Mouse (Mus musculus) T-helper 17 cell (primary cell): ENCODE data around the gene Mybbp1a.

Experiments
- in situ Hi-C, 2 experiments: fragments of 300-600 bp; cut with MboI, MseI; formaldehyde crosslinking; loops; 1 replicate in 1 of 2; 2 replicates in 1 of 2; pipeline ENCODE4 v1.15.1; 2025; ENCODE audit warnings: high pct_unique_total_duplicates in 2 of 2

The Mybbp1a gene

GRCm38 (mm10) chr11:72435694-72436045 is 5.5 kb upstream of the Mybbp1a start:
- in situ Hi-C loops: loop anchor here (5.0 to 25.0 kb wide), 2 partner anchors 83 to 1423 kb away; partner anchors contain the start of genes Derl2 (in 1 of the 2), Dhx33 (in 1 of the 2) and Mis12 (in 1 of the 2)

GRCm38 (mm10) chr11:72436271-72436670 is 4.9 kb upstream of the Mybbp1a start:
- in situ Hi-C loops: loop anchor here (5.0 to 25.0 kb wide), 2 partner anchors 84 to 1424 kb away; partner anchors contain the start of genes Derl2 (in 1 of the 2), Dhx33 (in 1 of the 2) and Mis12 (in 1 of the 2)

GRCm38 (mm10) chr11:72436756-72437650 is 4.2 kb upstream of the Mybbp1a start:
- in situ Hi-C loops: loop anchor here (5.0 to 25.0 kb wide), 2 partner anchors 85 to 1425 kb away; partner anchors contain the start of genes Derl2 (in 1 of the 2), Dhx33 (in 1 of the 2) and Mis12 (in 1 of the 2)

- in situ Hi-C loops: loop anchor here (5.0 to 25.0 kb wide), 2 partner anchors 86 to 1426 kb away; partner anchors contain the start of genes Derl2 (in 1 of the 2), Dhx33 (in 1 of the 2) and Mis12 (in 1 of the 2)
Observed at GRCm38 (mm10) chr11:72438411-72438810, 2.7 kb upstream of the Mybbp1a start.

GRCm38 (mm10) chr11:72440597-72440964 is 574 bp upstream of the Mybbp1a start:
- in situ Hi-C loops: loop anchor here in 1 of 2 experiments (5.0 to 25.0 kb wide), 2 partner anchors 107 to 1428 kb away; partner anchors contain the start of genes Derl2, Dhx33 and Mis12

- in situ Hi-C loops: loop anchor here in 1 of 2 experiments (25.0 kb wide), 1 partner anchor 1434 kb away; the partner anchor contains the start of genes Derl2, Dhx33 and Mis12
Observed at GRCm38 (mm10) chr11:72446311-72447105, 5.4 kb downstream of the Mybbp1a start.

- in situ Hi-C loops: loop anchor here in 1 of 2 experiments (25.0 kb wide), 1 partner anchor 1435 kb away; the partner anchor contains the start of genes Derl2, Dhx33 and Mis12
Observed at GRCm38 (mm10) chr11:72447475-72447874, 6.3 kb downstream of the Mybbp1a start.

GRCm38 (mm10) chr11:72452140-72452665 is 11.0 kb downstream of the Mybbp1a start:
- in situ Hi-C loops: loop anchor here in 1 of 2 experiments (5.0 kb wide), 1 partner anchor 740 kb away; no protein-coding TSS in a partner anchor

- in situ Hi-C loops: loop anchor here in 1 of 2 experiments (5.0 kb wide), 1 partner anchor 739 kb away; no protein-coding TSS in a partner anchor
Observed at GRCm38 (mm10) chr11:72453105-72453953, 12.2 kb downstream of the Mybbp1a start.

- in situ Hi-C loops: no loop called here
Observed at GRCm38 (mm10) chr11:72455694-72456093, 14.5 kb downstream of the Mybbp1a start.

- in situ Hi-C loops: no loop called here
Observed at GRCm38 (mm10) chr11:72457995-72458496, 16.9 kb downstream of the Mybbp1a start.

GRCm38 (mm10) chr11:72458502-72458901 is 17.3 kb downstream of the Mybbp1a start:
- in situ Hi-C loops: no loop called here

GRCm38 (mm10) chr11:72461500-72461981 is 20.4 kb downstream of the Mybbp1a start:
- in situ Hi-C loops: loop anchor here in 1 of 2 experiments (5.0 kb wide), 1 partner anchor 64 kb away; no protein-coding TSS in a partner anchor

- in situ Hi-C loops: loop anchor here in 1 of 2 experiments (5.0 kb wide), 1 partner anchor 68 kb away; no protein-coding TSS in a partner anchor
Observed at GRCm38 (mm10) chr11:72464821-72465220, 23.7 kb downstream of the Mybbp1a start.

GRCm38 (mm10) chr11:72465978-72466693 is 25.0 kb downstream of the Mybbp1a start:
- in situ Hi-C loops: no loop called here

GRCm38 (mm10) chr11:72466694-72467507 is 25.7 kb downstream of the Mybbp1a start:
- in situ Hi-C loops: no loop called here

GRCm38 (mm10) chr11:72468525-72468924 is 27.4 kb downstream of the Mybbp1a start:
- in situ Hi-C loops: no loop called here

- in situ Hi-C loops: no loop called here
Observed at GRCm38 (mm10) chr11:72469217-72469616, 28.1 kb downstream of the Mybbp1a start.
